Mouse (Mus musculus): ENCODE data around the gene 6030445D17Rik. TPM values are rescaled to one million over a fixed set of nuclear protein-coding genes. Genes with fewer than 3 reads are reported as not detected.

The 6030445D17Rik gene
- polyA plus RNA-seq, 1 experiment = 0.18 TPM

GRCm38 (mm10) chr4:136441354-136442043 is 20.6 kb upstream of the 6030445D17Rik start:
- no peak for DNase-seq (ENCODE audit: low read depth)
- no peak for TF ChIP-seq POLR2A (IDR thresholded peaks at IDR 0.05; ENCODE audit: borderline replicate concordance, extremely low read depth, insufficient read depth, insufficient read length, poor library complexity, severe bottlenecking)
- no peak for TF ChIP-seq CTCF (IDR thresholded peaks at IDR 0.05; ENCODE audit: borderline replicate concordance, extremely low read depth, insufficient read depth, insufficient read length)

- no peak for TF ChIP-seq POLR2A (IDR thresholded peaks at IDR 0.05; ENCODE audit: borderline replicate concordance, extremely low read depth, insufficient read depth, insufficient read length, poor library complexity, severe bottlenecking)
- no peak for TF ChIP-seq CTCF (IDR thresholded peaks at IDR 0.05; ENCODE audit: borderline replicate concordance, extremely low read depth, insufficient read depth, insufficient read length)
- DNase-seq (ENCODE audit: low read depth) = no peak
Measured at GRCm38 (mm10) chr4:136444561-136444960, 17.5 kb upstream of the 6030445D17Rik start.

- no peak for TF ChIP-seq CTCF (IDR thresholded peaks at IDR 0.05; ENCODE audit: borderline replicate concordance, extremely low read depth, insufficient read depth, insufficient read length)
- DNase-seq (ENCODE audit: low read depth) = no peak
Measured at GRCm38 (mm10) chr4:136449795-136450194, 12.3 kb upstream of the 6030445D17Rik start.

- TF ChIP-seq POLR2A (IDR thresholded peaks at IDR 0.05; ENCODE audit: borderline replicate concordance, extremely low read depth, insufficient read depth, insufficient read length, poor library complexity, severe bottlenecking) = no peak
- TF ChIP-seq CTCF (IDR thresholded peaks at IDR 0.05; ENCODE audit: borderline replicate concordance, extremely low read depth, insufficient read depth, insufficient read length) = no peak
Measured at GRCm38 (mm10) chr4:136450271-136450670, 11.8 kb upstream of the 6030445D17Rik start.

GRCm38 (mm10) chr4:136451564-136451963 is 10.5 kb upstream of the 6030445D17Rik start:
- TF ChIP-seq CTCF (IDR thresholded peaks at IDR 0.05; ENCODE audit: borderline replicate concordance, extremely low read depth, insufficient read depth, insufficient read length) = no peak
- TF ChIP-seq POLR2A (IDR thresholded peaks at IDR 0.05; ENCODE audit: borderline replicate concordance, extremely low read depth, insufficient read depth, insufficient read length, poor library complexity, severe bottlenecking) = no peak
- no peak for DNase-seq (ENCODE audit: low read depth)

More at GRCm38 (mm10) chr4:136450271-136450670, 11.8 kb upstream of the 6030445D17Rik start:
- no peak for DNase-seq (ENCODE audit: low read depth)

GRCm38 (mm10) chr4:136452286-136452685 is 9.8 kb upstream of the 6030445D17Rik start:
- DNase-seq (ENCODE audit: low read depth) = no peak
- TF ChIP-seq CTCF (IDR thresholded peaks at IDR 0.05; ENCODE audit: borderline replicate concordance, extremely low read depth, insufficient read depth, insufficient read length) = no peak
- no peak for TF ChIP-seq POLR2A (IDR thresholded peaks at IDR 0.05; ENCODE audit: borderline replicate concordance, extremely low read depth, insufficient read depth, insufficient read length, poor library complexity, severe bottlenecking)

GRCm38 (mm10) chr4:136452792-136453191 is 9.3 kb upstream of the 6030445D17Rik start:
- TF ChIP-seq CTCF (IDR thresholded peaks at IDR 0.05; ENCODE audit: borderline replicate concordance, extremely low read depth, insufficient read depth, insufficient read length) (no peak), POLR2A (IDR thresholded peaks at IDR 0.05; ENCODE audit: borderline replicate concordance, extremely low read depth, insufficient read depth, insufficient read length, poor library complexity, severe bottlenecking) (no peak)
- no peak for DNase-seq (ENCODE audit: low read depth)

- peak; percentile 88 for DNase-seq (ENCODE audit: low read depth)
- TF ChIP-seq CTCF (IDR thresholded peaks at IDR 0.05; ENCODE audit: borderline replicate concordance, extremely low read depth, insufficient read depth, insufficient read length) (peak; percentile 92), POLR2A (IDR thresholded peaks at IDR 0.05; ENCODE audit: borderline replicate concordance, extremely low read depth, insufficient read depth, insufficient read length, poor library complexity, severe bottlenecking) (no peak)
Measured at GRCm38 (mm10) chr4:136454850-136455260, 7.2 kb upstream of the 6030445D17Rik start.

- TF ChIP-seq POLR2A (IDR thresholded peaks at IDR 0.05; ENCODE audit: borderline replicate concordance, extremely low read depth, insufficient read depth, insufficient read length, poor library complexity, severe bottlenecking) (no peak), CTCF (IDR thresholded peaks at IDR 0.05; ENCODE audit: borderline replicate concordance, extremely low read depth, insufficient read depth, insufficient read length) (no peak)
- no peak for DNase-seq (ENCODE audit: low read depth)
Measured at GRCm38 (mm10) chr4:136456516-136457218, 5.4 kb upstream of the 6030445D17Rik start.

GRCm38 (mm10) chr4:136458276-136458675 is 3.8 kb upstream of the 6030445D17Rik start:
- no peak for DNase-seq (ENCODE audit: low read depth)
- TF ChIP-seq POLR2A (IDR thresholded peaks at IDR 0.05; ENCODE audit: borderline replicate concordance, extremely low read depth, insufficient read depth, insufficient read length, poor library complexity, severe bottlenecking) (no peak), CTCF (IDR thresholded peaks at IDR 0.05; ENCODE audit: borderline replicate concordance, extremely low read depth, insufficient read depth, insufficient read length) (no peak)

GRCm38 (mm10) chr4:136459210-136459609 is 2.8 kb upstream of the 6030445D17Rik start:
- no peak for TF ChIP-seq POLR2A (IDR thresholded peaks at IDR 0.05; ENCODE audit: borderline replicate concordance, extremely low read depth, insufficient read depth, insufficient read length, poor library complexity, severe bottlenecking)
- TF ChIP-seq CTCF (IDR thresholded peaks at IDR 0.05; ENCODE audit: borderline replicate concordance, extremely low read depth, insufficient read depth, insufficient read length) = no peak
- DNase-seq (ENCODE audit: low read depth) = no peak

- TF ChIP-seq POLR2A (IDR thresholded peaks at IDR 0.05; ENCODE audit: borderline replicate concordance, extremely low read depth, insufficient read depth, insufficient read length, poor library complexity, severe bottlenecking) (no peak), CTCF (IDR thresholded peaks at IDR 0.05; ENCODE audit: borderline replicate concordance, extremely low read depth, insufficient read depth, insufficient read length) (no peak)
- no peak for DNase-seq (ENCODE audit: low read depth)
Measured at GRCm38 (mm10) chr4:136461206-136461605, 844 bp upstream of the 6030445D17Rik start.
